Mouse (Mus musculus) midbrain, postnatal 0 days (tissue): ENCODE measurements at regions not wholly inside any gene's neighbourhood (a gene's known extent, or its start where the extent isn't known, plus 50 kb on each side); places are given as distances from the start of the nearest gene placed in this dataset.

ENCODE experiments used
- ATAC-seq: fragments of 200-750 bp; cut with Nextera tagmentation; 2 replicates; pipeline ENCODE4 v1.8.0; 2017; ENCODE audit warnings: moderate number of reproducible peaks, mild to moderate bottlenecking, moderate TSS enrichment, moderate library complexity; ENCODE audit not compliant: low FRiP score
- DNase-seq: peaks from one replicate; pipeline ENCODE4 v3.0.0-alpha.2; 2015; ENCODE audit warnings: low spot score
- H3K27ac ChIP-seq: fragments of 300-500 bp; sonication (generic); 2 replicates; pipeline ENCODE4 v1.5.1; 2014; ENCODE audit warnings: low read depth, mild to moderate bottlenecking, low read length, mixed read lengths
- H3K27me3 ChIP-seq: fragments of 300-500 bp; sonication (generic); 2 replicates; pipeline ENCODE4 v1.6.1; 2014; ENCODE audit warnings: low read length, control low read depth, mixed read lengths; ENCODE audit not compliant: insufficient read depth
- H3K36me3 ChIP-seq: fragments of 300-500 bp; sonication (generic); 2 replicates; pipeline ENCODE4 v1.6.1; 2014; ENCODE audit warnings: low read length, control low read depth, mixed read lengths; ENCODE audit not compliant: insufficient read depth
- H3K4me1 ChIP-seq: fragments of 300-500 bp; sonication (generic); 2 replicates; pipeline ENCODE4 v1.6.1; 2014; ENCODE audit warnings: mild to moderate bottlenecking, control low read depth, antibody characterized with exemption, low read length, mixed read lengths; ENCODE audit not compliant: insufficient read depth
- H3K4me2 ChIP-seq: fragments of 300-500 bp; sonication (generic); 2 replicates; pipeline ENCODE4 v1.6.1; 2014; ENCODE audit warnings: low read depth, mild to moderate bottlenecking, low read length, mixed read lengths; ENCODE audit not compliant: poor library complexity, severe bottlenecking
- H3K4me3 ChIP-seq: fragments of 300-500 bp; sonication (generic); 2 replicates; pipeline ENCODE4 v1.5.1; 2014; ENCODE audit warnings: low read depth, mild to moderate bottlenecking, low read length, moderate library complexity
- H3K9ac ChIP-seq: fragments of 300-500 bp; sonication (generic); replicated peaks from 2 replicates; pipeline ENCODE4 v1.6.1; 2014; ENCODE audit warnings: mild to moderate bottlenecking, low read length, moderate library complexity, mixed read lengths; ENCODE audit not compliant: poor library complexity, severe bottlenecking
- H3K9me3 ChIP-seq: fragments of 300-500 bp; sonication (generic); 2 replicates; pipeline ENCODE4 v1.6.1; 2016; ENCODE audit warnings: low read length, control low read depth
- CTCF ChIP-seq: IDR thresholded peaks from 2 replicates; pipeline ENCODE4 v1.5.1; 2016; ENCODE audit warnings: antibody characterized with exemption, mild to moderate bottlenecking
- WGBS: fragments of 180-500 bp; shearing (Covaris S2); extraction: QIAGEN DNeasy Blood & Tissue Kit; methylation state at CpG from one replicate; pipeline ENCODE4 v1.1.7; 2014; 5-methylcytosine and 5-hydroxymethylcytosine counted together

DNA sequence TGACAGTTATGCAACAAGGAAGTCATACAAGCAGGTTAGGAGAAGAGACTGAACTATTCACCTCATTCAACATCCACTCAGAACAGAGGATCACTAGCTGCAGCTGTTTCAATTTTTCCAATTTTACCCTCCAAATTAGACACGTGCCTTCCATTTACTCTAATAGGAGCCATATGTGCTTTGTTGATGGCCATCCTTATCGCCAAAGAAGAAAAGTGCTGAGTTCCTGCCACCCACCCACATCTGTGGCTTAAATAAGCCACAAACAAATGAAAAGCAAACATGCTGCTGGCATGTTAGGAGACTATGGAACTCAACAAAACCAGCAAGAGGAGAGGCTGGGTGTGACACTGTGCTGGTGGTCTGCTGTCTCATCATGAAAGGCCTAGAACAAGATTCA lies 1786.1 kb downstream of the 9330182O14Rik start:
- ATAC-seq (no peak), DNase-seq (no peak)
- H3K9me3 ChIP-seq = no peaks in the 10 kb centered on the region
- H3K4me2 ChIP-seq = no peak overlapping the region
- H3K4me1 ChIP-seq = no peaks in the 10 kb centered on the region
- no peak overlapping the region for H3K9ac ChIP-seq
- 87% methylated on average over 2 of the region's 2 CpGs for WGBS
- H3K27me3 ChIP-seq = no peaks in the 10 kb centered on the region
- no peak for TF ChIP-seq CTCF
- no peak overlapping the region for H3K27ac ChIP-seq
- no peak overlapping the region for H3K4me3 ChIP-seq
- H3K36me3 ChIP-seq = no peaks in the 10 kb centered on the region

- H3K4me3 ChIP-seq = no peak overlapping the region
- H3K4me2 ChIP-seq = no peak overlapping the region
- ATAC-seq (no peak; the same call in 1 of the 2 replicates), DNase-seq (no peak)
- no peaks in the 10 kb centered on the region for H3K4me1 ChIP-seq
- H3K36me3 ChIP-seq = no peaks in the 10 kb centered on the region
- WGBS = 39% methylated on average over 2 of the region's 2 CpGs
- H3K9ac ChIP-seq = no peak overlapping the region
- H3K27ac ChIP-seq = no peak overlapping the region
- H3K9me3 ChIP-seq = no peaks in the 10 kb centered on the region; the same call in 1 of the 2 replicates
- no peak for TF ChIP-seq CTCF
- H3K27me3 ChIP-seq = no peaks in the 10 kb centered on the region
Observed at GRCm38 (mm10) chr15:41936697-41937096, 1802.5 kb downstream of the 9330182O14Rik start.

DNA sequence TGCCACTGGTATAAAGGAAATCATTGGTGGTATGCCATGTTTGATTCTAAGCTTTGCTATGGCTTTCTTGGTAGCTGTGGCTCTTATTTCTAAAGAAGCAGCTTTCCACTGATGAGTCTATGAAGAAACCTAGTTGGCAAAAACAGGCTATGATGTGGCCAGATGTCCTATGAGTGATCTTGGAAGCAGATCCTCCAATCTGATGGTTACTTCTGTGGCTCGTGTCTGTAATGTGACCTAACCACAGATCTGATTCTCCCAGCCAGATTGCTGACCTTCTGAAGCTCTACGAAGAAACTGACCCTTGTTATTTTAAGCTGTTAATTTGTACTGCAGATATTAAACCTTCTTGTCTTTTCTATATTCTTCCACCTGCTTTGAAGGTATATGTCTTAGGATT lies 1811.1 kb downstream of the 9330182O14Rik start:
- TF ChIP-seq CTCF = no peak
- 83% methylated on average over 2 of the region's 2 CpGs for WGBS
- no peak overlapping the region for H3K9ac ChIP-seq

GRCm38 (mm10) chr15:41947888-41948287 lies 1813.7 kb downstream of the 9330182O14Rik start:
- Histone ChIP-seq H3K27me3 (no peaks in the 10 kb centered on the region), H3K27ac (no peak overlapping the region), H3K36me3 (no peaks in the 10 kb centered on the region), H3K9me3 (no peaks in the 10 kb centered on the region), H3K9ac (no peak overlapping the region), H3K4me1 (no peaks in the 10 kb centered on the region), H3K4me2 (no peak overlapping the region), H3K4me3 (no peak overlapping the region)
- no peak for ATAC-seq
- no peak for TF ChIP-seq CTCF
- no peak for DNase-seq

More for the DNA sequence above, 1811.1 kb downstream of the 9330182O14Rik start:
- Histone ChIP-seq H3K4me1 (no peaks in the 10 kb centered on the region), H3K4me3 (no peak overlapping the region), H3K27ac (no peak overlapping the region), H3K36me3 (no peaks in the 10 kb centered on the region), H3K4me2 (no peak overlapping the region), H3K9me3 (no peaks in the 10 kb centered on the region), H3K27me3 (no peaks in the 10 kb centered on the region)
- no peak for DNase-seq
- ATAC-seq = no peak

GRCm38 (mm10) chr15:41948347-41949093 lies 1814.4 kb downstream of the 9330182O14Rik start:
- H3K4me1 ChIP-seq = no peaks in the 10 kb centered on the region
- H3K4me2 ChIP-seq = no peak overlapping the region
- H3K27me3 ChIP-seq = no peaks in the 10 kb centered on the region
- H3K4me3 ChIP-seq = no peak overlapping the region
- H3K36me3 ChIP-seq = no peaks in the 10 kb centered on the region
- WGBS = 41% methylated on average over 4 of the region's 4 CpGs
- ATAC-seq (0 out of 2 replicates have a peak, but pooled peaks have one; percentile 38), DNase-seq (peak; percentile 49)
- H3K27ac ChIP-seq = no peak overlapping the region
- no peaks in the 10 kb centered on the region for H3K9me3 ChIP-seq
- H3K9ac ChIP-seq = no peak overlapping the region
- TF ChIP-seq CTCF = peak; percentile 67

GRCm38 (mm10) chr15:41949094-41949461 lies 1814.9 kb downstream of the 9330182O14Rik start:
- H3K4me1 ChIP-seq = no peaks in the 10 kb centered on the region
- no peaks in the 10 kb centered on the region for H3K36me3 ChIP-seq
- 63% methylated on average over 6 of the region's 6 CpGs for WGBS
- ATAC-seq (no peak), DNase-seq (no peak)
- H3K9ac ChIP-seq = no peak overlapping the region
- no peak overlapping the region for H3K4me3 ChIP-seq
- no peak overlapping the region for H3K4me2 ChIP-seq
- no peaks in the 10 kb centered on the region for H3K9me3 ChIP-seq
- H3K27me3 ChIP-seq = no peaks in the 10 kb centered on the region
- TF ChIP-seq CTCF = no peak
- no peak overlapping the region for H3K27ac ChIP-seq
